Mouse (Mus musculus): ENCODE results near the gene Ces1d. TPM values are rescaled to one million over a fixed set of nuclear protein-coding genes. Genes with fewer than 3 reads are reported as not detected.
A peak's percentile ranks its signal among the peaks of the same experiment; 100 is the strongest.

Ces1d gene
- polyA plus RNA-seq, 1 experiment: 15.5 TPM

DNA sequence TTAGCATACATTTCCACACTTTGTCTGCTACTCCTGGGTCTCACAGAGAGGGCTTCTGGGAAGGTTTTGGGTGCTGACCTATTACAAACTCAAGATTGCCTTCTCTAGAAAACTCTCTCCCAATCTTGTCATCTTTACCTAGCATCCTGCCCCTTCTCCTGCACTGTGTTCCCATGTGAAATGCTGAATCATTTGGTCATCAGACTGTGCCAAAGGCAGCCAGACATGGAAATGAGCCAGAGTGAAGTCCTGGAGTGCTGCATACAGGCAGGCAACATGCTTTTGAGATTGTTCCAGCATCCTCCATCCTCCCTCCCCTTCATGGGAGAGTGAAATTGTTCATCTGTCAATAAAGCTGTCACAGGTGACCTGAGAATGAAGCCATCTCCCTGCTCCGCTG, 46.2 kb downstream of the Ces1d start:
- no peak for DNase-seq (ENCODE audit: low read depth, low spot score)
- WGBS: 77% methylated on average over 1 of the region's 1 CpGs

DNA sequence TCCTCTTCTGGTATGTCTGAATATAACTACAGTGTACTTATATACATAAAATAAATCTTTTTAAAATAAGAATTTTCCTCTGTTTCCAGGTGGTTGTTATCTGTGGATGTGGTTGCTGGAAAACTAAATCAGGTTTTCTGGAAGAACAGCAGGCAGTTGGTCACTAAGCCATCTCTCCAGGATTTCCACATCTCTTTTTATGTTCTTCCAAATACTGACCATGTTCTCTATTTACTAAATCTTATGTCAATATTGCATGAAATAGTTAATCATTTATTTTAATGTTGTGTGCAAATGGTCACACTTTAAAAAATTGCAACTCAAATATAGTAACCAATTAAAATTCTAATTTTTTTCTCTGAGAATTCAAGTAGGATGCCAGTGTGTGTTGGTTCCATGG, 50.3 kb downstream of the Ces1d start:
- no peak for DNase-seq (ENCODE audit: low read depth, low spot score)

DNA sequence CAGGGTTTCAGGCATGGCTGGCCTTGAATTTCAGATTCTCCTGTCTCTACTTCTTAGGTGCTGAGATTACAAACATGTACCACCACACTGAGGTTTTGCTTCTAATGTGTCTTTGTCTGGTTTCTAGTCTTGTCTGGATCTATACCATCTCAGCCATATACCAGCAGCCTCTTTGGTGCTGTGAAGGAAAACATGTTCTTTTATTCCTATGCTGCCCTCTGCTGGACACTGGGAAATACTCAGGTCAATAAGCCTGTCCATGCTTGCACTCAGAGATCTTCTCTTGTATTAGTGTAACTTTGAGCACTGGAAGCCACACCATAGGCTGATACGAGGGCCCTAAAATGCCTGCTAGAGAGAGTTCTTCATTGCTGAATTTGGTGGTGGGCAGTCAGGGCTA, 56.9 kb downstream of the Ces1d start:
- peak; percentile 2 for DNase-seq (ENCODE audit: low read depth, low spot score)
- WGBS: 27% methylated on average over 1 of the region's 1 CpGs

DNA sequence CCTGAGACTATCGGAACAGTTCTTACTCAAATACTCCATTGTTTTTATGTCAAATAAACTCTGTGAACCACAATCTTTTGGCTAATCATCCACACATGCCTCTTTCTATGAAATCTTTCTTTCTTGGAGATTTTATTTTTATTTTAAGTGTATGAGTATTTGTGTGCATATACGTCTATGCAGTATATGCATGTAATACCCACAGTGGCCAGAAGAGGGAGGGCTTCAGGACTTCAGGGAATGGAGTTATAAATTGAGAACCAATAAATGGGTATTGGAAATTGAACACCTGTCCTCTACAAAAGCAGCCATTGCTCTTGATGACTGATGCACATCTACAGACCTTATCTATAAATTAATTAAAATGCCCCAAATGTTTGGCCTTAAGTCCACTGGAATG, 65.4 kb downstream of the Ces1d start:
- 97% methylated on average over 2 of the region's 2 CpGs for WGBS
- no peak for DNase-seq (ENCODE audit: low read depth, low spot score)

DNA sequence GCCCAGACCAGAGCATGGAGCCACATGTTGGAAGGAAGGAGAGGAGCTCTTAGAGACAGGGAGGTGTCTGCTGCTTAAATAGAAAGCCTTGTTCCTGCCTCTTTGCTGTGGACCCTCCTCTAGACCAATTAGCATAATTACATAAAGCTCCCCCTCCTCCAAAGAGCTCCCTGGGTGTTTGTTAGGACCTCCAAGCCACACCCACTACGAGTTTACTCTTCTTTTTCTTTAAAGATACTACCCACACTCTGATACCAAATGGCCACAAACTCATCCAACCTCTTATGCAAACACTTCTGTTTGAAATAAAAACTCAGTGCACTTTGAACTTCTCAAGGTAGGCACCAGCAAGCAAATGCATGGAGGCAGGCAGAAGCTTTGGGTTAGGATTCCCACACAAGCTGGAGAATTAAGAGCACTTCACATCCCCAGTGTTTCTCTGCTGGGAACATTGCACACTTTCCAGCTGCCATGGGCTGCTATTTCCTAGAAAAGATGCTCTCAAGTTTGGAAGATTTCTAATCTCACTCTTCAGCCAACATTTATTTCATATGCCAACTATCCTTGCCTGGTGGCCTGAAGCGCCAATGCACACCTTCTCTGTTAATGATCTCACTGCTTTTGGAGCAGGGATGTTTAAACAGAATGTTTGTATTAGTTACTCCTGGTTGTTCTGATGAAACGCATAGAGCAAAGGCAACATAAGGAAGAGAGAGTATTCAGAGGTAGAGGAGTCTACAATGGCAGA, 66.2 kb downstream of the Ces1d start, which contains the start of gene Ces1c:
Gene Ces1c, minus strand, starts transcription at position 51 of the 748 bp plus-strand sequence.
- 51% methylated on average over 3 of the region's 3 CpGs for WGBS
- no peak for DNase-seq (ENCODE audit: low read depth, low spot score)

DNA sequence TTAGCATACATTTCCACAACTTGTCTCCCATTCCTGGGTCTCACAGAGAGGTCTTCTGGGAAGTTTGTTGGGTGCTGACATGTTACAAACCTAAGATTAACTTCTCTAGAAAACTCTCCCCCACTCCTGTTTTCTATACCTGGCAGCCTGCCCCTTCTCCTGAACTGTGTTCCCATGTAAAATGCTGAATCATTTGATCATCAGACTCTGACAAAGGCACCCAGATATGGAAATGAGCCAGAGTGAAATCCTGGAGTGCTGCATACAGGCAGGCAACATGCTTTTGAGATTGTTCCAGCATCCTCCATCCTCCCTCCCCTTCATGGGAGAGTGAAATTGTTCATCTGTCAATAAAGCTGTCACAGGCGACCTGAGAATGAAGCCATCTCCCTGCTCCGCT, 71.2 kb downstream of the Ces1d start:
- WGBS: 62% methylated on average over 2 of the region's 2 CpGs
- DNase-seq (ENCODE audit: low read depth, low spot score): no peak

DNA sequence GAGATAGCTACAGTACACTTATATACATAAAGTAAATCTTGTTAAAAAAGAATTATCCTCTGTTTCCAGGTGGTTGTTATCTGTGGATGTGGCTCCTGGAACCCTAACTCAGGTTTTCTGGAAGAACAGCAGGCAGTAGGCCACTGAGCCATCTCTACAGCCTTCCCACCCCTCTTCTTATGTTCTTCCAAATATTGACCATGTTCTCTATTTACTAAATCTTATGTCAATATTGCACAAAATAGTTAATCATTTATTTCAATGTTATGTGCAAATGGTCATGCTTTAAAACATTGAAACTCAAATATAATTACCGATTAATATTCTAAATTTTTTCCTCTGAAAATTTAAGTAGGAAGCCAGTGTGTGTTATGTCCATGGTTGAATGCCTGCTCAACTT, 75.6 kb downstream of the Ces1d start:
- DNase-seq (ENCODE audit: low read depth, low spot score): no peak
- 93% methylated on average over 1 of the region's 1 CpGs for WGBS

Other genes with a start within 250 kb of the Ces1d start
- gene Slc6a2, start 237.8 kb downstream of the Ces1d start, polyA plus RNA-seq (2012; rRNA removed): 0.01 and 0.03 TPM in 2 replicates
- not detected in 2 replicates for gene Ces1a, start 149.6 kb downstream of the Ces1d start, polyA plus RNA-seq (2012; rRNA removed)
- gene Ces1b, start 117.8 kb downstream of the Ces1d start, polyA plus RNA-seq (2012; rRNA removed): 0.19 and 0.25 TPM in 2 replicates
- 2.5 and 4.2 TPM in 2 replicates for gene Ces1c, start 66.6 kb downstream of the Ces1d start, polyA plus RNA-seq (2012; rRNA removed)
- 2.3 and 8.1 TPM in 2 replicates for gene Ces1e, start 31.8 kb upstream of the Ces1d start, polyA plus RNA-seq (2012; rRNA removed)
- gene Ces1f, start 81.9 kb upstream of the Ces1d start, polyA plus RNA-seq (2012; rRNA removed): 17.7 and 20.5 TPM in 2 replicates
- 0.53 and 0.69 TPM in 2 replicates for gene Ces1g, start 139.5 kb upstream of the Ces1d start, polyA plus RNA-seq (2012; rRNA removed)
- gene Ces1h, start 181.9 kb upstream of the Ces1d start, polyA plus RNA-seq (2012; rRNA removed): not detected in 2 replicates

Data from large intestine, adult 2 months (tissue).